Comparison of ENCODE assay signal across 9 mouse cellular contexts in the genomic region with DNA sequence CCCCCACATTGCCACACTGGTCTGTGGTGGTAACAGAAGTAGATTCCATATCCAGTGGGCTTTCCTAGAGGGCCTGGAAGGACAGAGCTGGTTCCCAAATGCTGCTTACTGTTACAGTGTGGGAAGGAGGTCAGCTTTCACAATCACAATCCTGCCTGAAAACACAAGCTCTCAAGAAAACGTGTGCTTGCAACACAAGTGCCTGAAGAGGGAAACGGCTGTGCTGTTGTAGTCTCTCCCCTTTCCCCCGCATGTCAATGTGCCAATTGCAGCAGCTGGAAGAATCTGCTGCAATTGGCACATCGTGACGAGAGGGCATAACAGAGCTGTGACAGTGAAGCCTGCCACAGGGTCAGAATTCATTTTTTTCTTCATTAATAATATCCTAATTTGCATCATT. TPM values are rescaled to one million over a fixed set of nuclear protein-coding genes. Genes with fewer than 3 reads are reported as not detected.
DNase-seq lines count a peak whose midpoint lies in the region; ATAC-seq and TF ChIP-seq lines count a peak whose summit lies in the region.
"Had no signal": no experiment of that assay in that cellular context is flagged by ENCODE, and none has a peak within 500 bp of the region (broad histone marks: within the 10 kb centered on the region; RNA-seq: fewer than 3 reads in every experiment).

No protein-coding gene starts in this region.

- H3K27me3 ChIP-seq in forebrain, embryonic 10.5 days (ENCODE audit: poor library complexity, severe bottlenecking) = no peaks in the 10 kb centered on the region
- no peaks in the 10 kb centered on the region for H3K27me3 ChIP-seq in forebrain, embryonic 13.5 days
- no peaks in the 10 kb centered on the region for H3K27me3 ChIP-seq in liver, postnatal 0 days (ENCODE audit: insufficient read depth, low read length)
- no peaks in the 10 kb centered on the region; the same call in 1 of the 2 replicates for H3K27me3 ChIP-seq in liver, embryonic 12.5 days (replicated peaks)
- H3K27me3 ChIP-seq in heart, embryonic 15.5 days = no peaks in the 10 kb centered on the region

- H3K36me3 ChIP-seq in forebrain, embryonic 10.5 days (replicated peaks) = no peaks in the 10 kb centered on the region
- H3K36me3 ChIP-seq in forebrain, embryonic 13.5 days (ENCODE audit: poor library complexity, severe bottlenecking) = no peaks in the 10 kb centered on the region
- no peaks in the 10 kb centered on the region for H3K36me3 ChIP-seq in liver, postnatal 0 days (replicated peaks; ENCODE audit: insufficient read depth, low read length)
- H3K36me3 ChIP-seq in liver, embryonic 12.5 days = no peaks in the 10 kb centered on the region
- no peaks in the 10 kb centered on the region for H3K36me3 ChIP-seq in heart, embryonic 15.5 days

- H3K4me1 ChIP-seq in forebrain, embryonic 10.5 days = peaks cover 18% of the 10 kb centered on the region
- H3K4me1 ChIP-seq in forebrain, embryonic 13.5 days = peaks cover 12% of the 10 kb centered on the region; the same call in 1 of the 2 replicates
- H3K4me1 ChIP-seq in liver, postnatal 0 days (ENCODE audit: insufficient read depth) = peaks cover 24% of the 10 kb centered on the region
- H3K4me1 ChIP-seq in liver, embryonic 12.5 days = peaks cover 13% of the 10 kb centered on the region
- H3K4me1 ChIP-seq in heart, embryonic 15.5 days (replicated peaks) = peaks cover 23% of the 10 kb centered on the region

- H3K9ac ChIP-seq in forebrain, embryonic 13.5 days = no peak overlapping the region
- H3K9ac ChIP-seq in liver, postnatal 0 days (replicated peaks) = no peak overlapping the region; the same call in 1 of the 2 replicates
- H3K9ac ChIP-seq in liver, embryonic 12.5 days = no peak overlapping the region
- no peak overlapping the region for H3K9ac ChIP-seq in heart, embryonic 15.5 days

- H3K9me3 ChIP-seq in forebrain, embryonic 10.5 days = no peaks in the 10 kb centered on the region
- no peaks in the 10 kb centered on the region for H3K9me3 ChIP-seq in forebrain, embryonic 13.5 days (replicated peaks)
- no peaks in the 10 kb centered on the region for H3K9me3 ChIP-seq in liver, postnatal 0 days (ENCODE audit: low read length)
- no peaks in the 10 kb centered on the region for H3K9me3 ChIP-seq in liver, embryonic 12.5 days (replicated peaks)
- no peaks in the 10 kb centered on the region for H3K9me3 ChIP-seq in heart, embryonic 15.5 days (replicated peaks)

- H3K4me3 ChIP-seq in forebrain, embryonic 10.5 days = no peak overlapping the region
- no peak overlapping the region for H3K4me3 ChIP-seq in forebrain, embryonic 13.5 days
- H3K4me3 ChIP-seq in liver, postnatal 0 days (ENCODE audit: low read depth, low read length) = no peak overlapping the region
- no peak overlapping the region for H3K4me3 ChIP-seq in liver, embryonic 12.5 days
- H3K4me3 ChIP-seq in heart, embryonic 15.5 days = no peak overlapping the region

- H3K4me2 ChIP-seq in forebrain, embryonic 13.5 days = no peak overlapping the region
- H3K4me2 ChIP-seq in liver, postnatal 0 days (ENCODE audit: low read depth, low read length) = no peak overlapping the region
- no peak overlapping the region for H3K4me2 ChIP-seq in liver, embryonic 12.5 days
- H3K4me2 ChIP-seq in heart, embryonic 15.5 days = peak overlapping the region; percentile 22

- no peak for TF ChIP-seq CTCF in liver, postnatal 0 days (IDR thresholded peaks at IDR 0.05; ENCODE audit: low read depth)

- WGBS in forebrain, embryonic 10.5 days = 67% methylated on average over 5 of the region's 5 CpGs
- WGBS in forebrain, embryonic 13.5 days = 43% methylated on average over 5 of the region's 5 CpGs
- 29% methylated on average over 5 of the region's 5 CpGs for WGBS in liver, postnatal 0 days (ENCODE audit: insufficient replicate concordance)
- 42% methylated on average over 5 of the region's 5 CpGs for WGBS in liver, embryonic 12.5 days (ENCODE audit: insufficient replicate concordance)
- WGBS in heart, embryonic 15.5 days = 23% methylated on average over 5 of the region's 5 CpGs

- 0 out of 2 replicates have a peak overlapping the region, but pooled peaks have one; percentile 35 for H3K27ac ChIP-seq in forebrain, embryonic 10.5 days
- H3K27ac ChIP-seq in forebrain, embryonic 13.5 days = no peak overlapping the region
- peak overlapping the region; percentile 75 for H3K27ac ChIP-seq in liver, postnatal 0 days (ENCODE audit: low read depth)
- no peak overlapping the region for H3K27ac ChIP-seq in liver, embryonic 12.5 days
- peak overlapping the region; percentile 73 for H3K27ac ChIP-seq in heart, embryonic 15.5 days
- H3K27ac ChIP-seq: kidney, postnatal 0 days had no signal

- DNase-seq in forebrain, embryonic 10.5 days (ENCODE audit: extremely low spot score, low spot score) = no peak
- DNase-seq in liver, postnatal 0 days = no peak
- peak; percentile 49 for DNase-seq in skeletal muscle tissue, adult 2 months (ENCODE audit: low read depth, low spot score)
- no peak for DNase-seq in testis, postnatal 10 days (ENCODE audit: low spot score)
- DNase-seq in ovary, postnatal 14 days (ENCODE audit: low spot score) = no peak

- TF ChIP-seq EP300 in liver, postnatal 0 days (IDR thresholded peaks at IDR 0.05; ENCODE audit: low read depth) = no peak

- ATAC-seq in forebrain, embryonic 13.5 days = no peak
- no peak for ATAC-seq in liver, postnatal 0 days
- ATAC-seq in liver, embryonic 12.5 days = no peak
- no peak for ATAC-seq in heart, embryonic 15.5 days (replicated peaks; ENCODE audit: insufficient number of reproducible peaks, insufficient read depth, low FRiP score, low read depth)

RNA-seq across cellular contexts. Expression of gene Insig1, which starts 33.5 kb away (rescaled TPM):
- polyA plus RNA-seq in forebrain, embryonic 10.5 days (2016; fragmentation: Nextera tagmentation; extraction: Ambion mirVana) = 94.2 and 104 TPM in 2 replicates
- 83.6 and 84.4 TPM in 2 replicates for polyA plus RNA-seq in forebrain, embryonic 13.5 days (2015; fragmentation: Nextera tagmentation; extraction: Ambion mirVana)
- polyA plus RNA-seq in liver, postnatal 0 days (2015; fragmentation: Nextera tagmentation; extraction: Ambion mirVana) = 36.3 and 40.3 TPM in 2 replicates
- 51.5 and 58.2 TPM in 2 replicates for polyA plus RNA-seq in liver, embryonic 12.5 days (2016; fragmentation: Nextera tagmentation; extraction: Ambion mirVana)
- polyA plus RNA-seq in heart, embryonic 15.5 days (2015; fragmentation: Nextera tagmentation; extraction: Ambion mirVana) = 23.3 and 30.7 TPM in 2 replicates

Comparison
In these comparisons a context has a peak if more than half of its experiments do, and no peak if none do; other contexts are left out.
1. H3K27ac ChIP-seq: peak in forebrain, embryonic 10.5 days (single experiment), liver, postnatal 0 days (single experiment) and heart, embryonic 15.5 days (single experiment); none in forebrain, embryonic 13.5 days (single experiment) and liver, embryonic 12.5 days (single experiment).